Mouse (Mus musculus) brain, embryonic 14.5 days (tissue): ENCODE data around the gene Acot4.
"Not testable (repeated sequence)": the region's sequence is repeated elsewhere in the genome, so short reads cannot be mapped to it uniquely, and the experiment has no call there.

Experiments
- CTCF ChIP-seq: fragments of 200-500 bp; IDR thresholded peaks from 2 replicates; pipeline ENCODE4 v1.5.1; 2012; ENCODE audit warnings: inconsistent platforms, mild to moderate bottlenecking, moderate library complexity, borderline replicate concordance; ENCODE audit not compliant: insufficient read depth, insufficient read length; ENCODE audit errors: extremely low read depth
- POLR2A ChIP-seq: fragments of 200-500 bp; IDR thresholded peaks from 2 replicates; pipeline ENCODE4 v1.6.1; 2012; ENCODE audit warnings: mild to moderate bottlenecking, inconsistent platforms, borderline replicate concordance; ENCODE audit not compliant: poor library complexity, insufficient read depth, insufficient read length, severe bottlenecking; ENCODE audit errors: extremely low read depth

DNA sequence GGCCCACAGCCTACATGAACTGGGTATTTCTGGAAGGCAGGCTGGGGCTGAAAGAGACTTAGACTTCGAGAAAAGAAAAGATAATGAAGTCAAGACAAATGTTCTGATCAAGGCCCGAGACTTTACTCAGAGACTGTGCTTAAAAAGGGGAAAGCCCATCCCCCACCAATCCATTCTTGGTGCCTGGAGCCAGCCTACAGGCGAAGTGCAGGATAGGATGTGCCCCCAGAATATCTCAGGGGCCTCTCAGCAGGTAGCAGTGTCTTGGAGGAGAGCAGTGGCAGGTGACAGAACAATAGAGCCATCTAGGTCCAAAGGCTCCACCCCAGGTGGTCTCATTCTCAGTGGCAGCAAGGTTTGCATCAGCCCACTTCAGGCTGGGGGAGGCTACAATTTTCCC lies 9.9 kb upstream of the Acot4 start:
- not testable (repeated sequence) for TF ChIP-seq CTCF, POLR2A
